10 mouse cellular contexts compared by ENCODE assay signal in genomic region chrX:73467446-73468241, GRCm38 (mm10). TPM values are rescaled to one million over a fixed set of nuclear protein-coding genes. Genes with fewer than 3 reads are reported as not detected.
DNase-seq lines count a peak whose midpoint lies in the region; ATAC-seq lines count a peak whose summit lies in the region.
"Had no signal": no experiment of that assay in that cellular context is flagged by ENCODE, and none has a peak within 500 bp of the region (broad histone marks: within the 10 kb centered on the region; RNA-seq: fewer than 3 reads in every experiment).

No protein-coding gene starts in this region.

- 71% methylated on average over 5 of the region's 5 CpGs for WGBS in midbrain, embryonic 14.5 days
- 66% methylated on average over 5 of the region's 5 CpGs for WGBS in midbrain, embryonic 15.5 days
- 33% methylated on average over 5 of the region's 5 CpGs for WGBS in embryonic facial prominence, embryonic 15.5 days
- 36% methylated on average over 5 of the region's 5 CpGs for WGBS in stomach, embryonic 16.5 days

- H3K9me3 ChIP-seq in midbrain, embryonic 14.5 days (ENCODE audit: control insufficient read depth, low read length), result no peaks in the 10 kb centered on the region
- no peaks in the 10 kb centered on the region for H3K9me3 ChIP-seq in midbrain, embryonic 15.5 days
- no peaks in the 10 kb centered on the region for H3K9me3 ChIP-seq in embryonic facial prominence, embryonic 15.5 days (replicated peaks)
- H3K9me3 ChIP-seq in stomach, embryonic 16.5 days (replicated peaks; ENCODE audit: control insufficient read depth, low read length), result no peaks in the 10 kb centered on the region

- peak; percentile 2 for DNase-seq in midbrain, embryonic 14.5 days
- DNase-seq in heart, postnatal 4 days, result peak; percentile 51
- no peak for DNase-seq in thymus, adult 18-20 months
- DNase-seq: adrenal gland, adult 8-10 months had no signal

- no peak overlapping the region for H3K9ac ChIP-seq in midbrain, embryonic 14.5 days (replicated peaks; ENCODE audit: low read length)
- H3K9ac ChIP-seq in midbrain, embryonic 15.5 days, result no peak overlapping the region
- no peak overlapping the region for H3K9ac ChIP-seq in embryonic facial prominence, embryonic 15.5 days
- H3K9ac ChIP-seq in stomach, embryonic 16.5 days (ENCODE audit: low read length), result no peak overlapping the region

- no peak for ATAC-seq in midbrain, embryonic 14.5 days (ENCODE audit: low FRiP score, low TSS enrichment)
- ATAC-seq in midbrain, embryonic 15.5 days (replicated peaks), result no peak
- ATAC-seq in embryonic facial prominence, embryonic 15.5 days (ENCODE audit: insufficient number of reproducible peaks, low FRiP score, low TSS enrichment, low read depth), result peak; percentile 81
- ATAC-seq in stomach, embryonic 16.5 days (ENCODE audit: insufficient read depth, low FRiP score), result peak; percentile 65; the same call in 1 of the 2 replicates
- no peak for ATAC-seq in megakaryocyte-erythroid progenitor cell, adult 5-6 weeks (replicated peaks; ENCODE audit: low FRiP score, low TSS enrichment, poor library complexity, severe bottlenecking)

- H3K4me1 ChIP-seq in midbrain, embryonic 14.5 days (ENCODE audit: control insufficient read depth, insufficient read depth, low read length), result no peaks in the 10 kb centered on the region
- H3K4me1 ChIP-seq in midbrain, embryonic 15.5 days, result no peaks in the 10 kb centered on the region
- H3K4me1 ChIP-seq in embryonic facial prominence, embryonic 15.5 days, result peaks cover 25% of the 10 kb centered on the region
- no peaks in the 10 kb centered on the region; the same call in 1 of the 2 replicates for H3K4me1 ChIP-seq in stomach, embryonic 16.5 days (ENCODE audit: control insufficient read depth, insufficient read depth, low read length)

- H3K27ac ChIP-seq in midbrain, embryonic 14.5 days (replicated peaks; ENCODE audit: low read depth, low read length), result no peak overlapping the region
- H3K27ac ChIP-seq in midbrain, embryonic 15.5 days, result no peak overlapping the region
- H3K27ac ChIP-seq in embryonic facial prominence, embryonic 15.5 days (replicated peaks), result peak overlapping the region; percentile 92
- H3K27ac ChIP-seq in stomach, embryonic 16.5 days (ENCODE audit: low read length), result peak overlapping the region; percentile 93

- H3K27me3 ChIP-seq in midbrain, embryonic 14.5 days (ENCODE audit: control insufficient read depth, insufficient read depth, low read length), result no peaks in the 10 kb centered on the region
- no peaks in the 10 kb centered on the region for H3K27me3 ChIP-seq in midbrain, embryonic 15.5 days (replicated peaks)
- H3K27me3 ChIP-seq in embryonic facial prominence, embryonic 15.5 days, result no peaks in the 10 kb centered on the region
- H3K27me3 ChIP-seq in stomach, embryonic 16.5 days (ENCODE audit: control insufficient read depth, insufficient read depth, low read length), result 0 out of 2 replicates have a peak, but pooled peaks cover 7% of the 10 kb centered on the region

- H3K4me3 ChIP-seq in midbrain, embryonic 14.5 days (replicated peaks; ENCODE audit: low read depth, low read length), result no peak overlapping the region
- H3K4me3 ChIP-seq in midbrain, embryonic 15.5 days, result no peak overlapping the region
- no peak overlapping the region for H3K4me3 ChIP-seq in embryonic facial prominence, embryonic 15.5 days (replicated peaks)
- H3K4me3 ChIP-seq in stomach, embryonic 16.5 days (replicated peaks; ENCODE audit: low read length), result no peak overlapping the region

- no peaks in the 10 kb centered on the region for H3K36me3 ChIP-seq in midbrain, embryonic 14.5 days (ENCODE audit: control insufficient read depth, insufficient read depth, low read length)
- no peaks in the 10 kb centered on the region for H3K36me3 ChIP-seq in midbrain, embryonic 15.5 days (replicated peaks)
- no peaks in the 10 kb centered on the region for H3K36me3 ChIP-seq in embryonic facial prominence, embryonic 15.5 days
- H3K36me3 ChIP-seq in stomach, embryonic 16.5 days (ENCODE audit: control insufficient read depth, insufficient read depth, low read length), result no peaks in the 10 kb centered on the region

- no peak overlapping the region for H3K4me2 ChIP-seq in midbrain, embryonic 14.5 days (ENCODE audit: low read length)
- H3K4me2 ChIP-seq in midbrain, embryonic 15.5 days, result no peak overlapping the region
- H3K4me2 ChIP-seq in embryonic facial prominence, embryonic 15.5 days (replicated peaks), result no peak overlapping the region
- no peak overlapping the region for H3K4me2 ChIP-seq in stomach, embryonic 16.5 days (ENCODE audit: low read depth, low read length)

RNA-seq across cellular contexts. Expression of gene Haus7, which starts 8.8 kb away (rescaled TPM):
- polyA plus RNA-seq in midbrain, embryonic 14.5 days (2014; fragmentation: Nextera tagmentation; extraction: Ambion mirVana), result 67.1 and 69.1 TPM in 2 replicates
- polyA plus RNA-seq in midbrain, embryonic 15.5 days (2015; fragmentation: Nextera tagmentation; extraction: Ambion mirVana), result 75.5 and 76.1 TPM in 2 replicates
- 56.5 and 58.7 TPM in 2 replicates for polyA plus RNA-seq in embryonic facial prominence, embryonic 15.5 days (2015; fragmentation: Nextera tagmentation; extraction: Ambion mirVana)
- total RNA-seq in heart, postnatal 4 days (2021), result 10 to 100 TPM; 27.4 to 27.7 TPM
- 49.6 and 50.9 TPM in 2 replicates for polyA plus RNA-seq in stomach, embryonic 16.5 days (2015; fragmentation: Nextera tagmentation; extraction: Ambion mirVana)
- 37.5 and 56.0 TPM in 2 replicates for total RNA-seq in megakaryocyte-erythroid progenitor cell, adult 5-6 weeks (2014; fragmentation: Nextera tagmentation)
- 81.1 and 85.6 TPM in 2 replicates for total RNA-seq in megakaryocyte-erythroid progenitor cell, adult 5-6 weeks (2017)

RNA-seq across cellular contexts. Expression of gene Bgn, which starts 15.8 kb away (rescaled TPM):
- polyA plus RNA-seq in midbrain, embryonic 14.5 days (2014; fragmentation: Nextera tagmentation; extraction: Ambion mirVana), result 9.2 and 30.6 TPM in 2 replicates
- 22.9 and 24.3 TPM in 2 replicates for polyA plus RNA-seq in midbrain, embryonic 15.5 days (2015; fragmentation: Nextera tagmentation; extraction: Ambion mirVana)
- polyA plus RNA-seq in embryonic facial prominence, embryonic 15.5 days (2015; fragmentation: Nextera tagmentation; extraction: Ambion mirVana), result 302 and 313 TPM in 2 replicates
- total RNA-seq in heart, postnatal 4 days (2021), result 100 to 1,000 TPM; 286 to 313 TPM
- 87.2 and 114 TPM in 2 replicates for polyA plus RNA-seq in stomach, embryonic 16.5 days (2015; fragmentation: Nextera tagmentation; extraction: Ambion mirVana)
- 5.3 TPM in 1 of 2 replicates, not detected in the other for total RNA-seq in megakaryocyte-erythroid progenitor cell, adult 5-6 weeks (2014; fragmentation: Nextera tagmentation)
- 0.50 and 2.4 TPM in 2 replicates for total RNA-seq in megakaryocyte-erythroid progenitor cell, adult 5-6 weeks (2017)

RNA-seq across cellular contexts. Expression of gene Trex2, which starts 32.5 kb away (rescaled TPM):
- polyA plus RNA-seq in midbrain, embryonic 14.5 days (2014; fragmentation: Nextera tagmentation; extraction: Ambion mirVana), result not detected in 2 replicates
- polyA plus RNA-seq in midbrain, embryonic 15.5 days (2015; fragmentation: Nextera tagmentation; extraction: Ambion mirVana), result not detected in 2 replicates
- polyA plus RNA-seq in embryonic facial prominence, embryonic 15.5 days (2015; fragmentation: Nextera tagmentation; extraction: Ambion mirVana), result 12.3 and 13.0 TPM in 2 replicates
- total RNA-seq in heart, postnatal 4 days (2021), result not detected
- 12.3 and 24.8 TPM in 2 replicates for polyA plus RNA-seq in stomach, embryonic 16.5 days (2015; fragmentation: Nextera tagmentation; extraction: Ambion mirVana)
- total RNA-seq in megakaryocyte-erythroid progenitor cell, adult 5-6 weeks (2014; fragmentation: Nextera tagmentation), result not detected in 2 replicates
- not detected in 2 replicates for total RNA-seq in megakaryocyte-erythroid progenitor cell, adult 5-6 weeks (2017)
- total RNA-seq: gastrocnemius, postnatal 36 days had no signal
- polyA plus RNA-seq: liver, embryonic 16.5 days had no signal

RNA-seq across cellular contexts. Expression of gene Atp2b3, which starts 35.2 kb away (rescaled TPM):
- 4.9 and 5.0 TPM in 2 replicates for polyA plus RNA-seq in midbrain, embryonic 14.5 days (2014; fragmentation: Nextera tagmentation; extraction: Ambion mirVana)
- polyA plus RNA-seq in midbrain, embryonic 15.5 days (2015; fragmentation: Nextera tagmentation; extraction: Ambion mirVana), result 5.9 and 7.0 TPM in 2 replicates
- 0.41 and 0.43 TPM in 2 replicates for polyA plus RNA-seq in embryonic facial prominence, embryonic 15.5 days (2015; fragmentation: Nextera tagmentation; extraction: Ambion mirVana)
- total RNA-seq in heart, postnatal 4 days (2021), result under 1 TPM; 0.12 to 0.32 TPM
- polyA plus RNA-seq in stomach, embryonic 16.5 days (2015; fragmentation: Nextera tagmentation; extraction: Ambion mirVana), result 0.26 and 0.59 TPM in 2 replicates
- not detected in 2 replicates for total RNA-seq in megakaryocyte-erythroid progenitor cell, adult 5-6 weeks (2014; fragmentation: Nextera tagmentation)
- not detected in 2 replicates for total RNA-seq in megakaryocyte-erythroid progenitor cell, adult 5-6 weeks (2017)

RNA-seq across cellular contexts. Expression of gene Zfp92, which starts 56.7 kb away (rescaled TPM):
- 0.65 and 0.87 TPM in 2 replicates for polyA plus RNA-seq in midbrain, embryonic 14.5 days (2014; fragmentation: Nextera tagmentation; extraction: Ambion mirVana)
- polyA plus RNA-seq in midbrain, embryonic 15.5 days (2015; fragmentation: Nextera tagmentation; extraction: Ambion mirVana), result 1.3 and 1.6 TPM in 2 replicates
- 0.33 and 0.34 TPM in 2 replicates for polyA plus RNA-seq in embryonic facial prominence, embryonic 15.5 days (2015; fragmentation: Nextera tagmentation; extraction: Ambion mirVana)
- total RNA-seq in heart, postnatal 4 days (2021), result not detected
- polyA plus RNA-seq in stomach, embryonic 16.5 days (2015; fragmentation: Nextera tagmentation; extraction: Ambion mirVana), result 0.11 and 0.30 TPM in 2 replicates
- total RNA-seq in megakaryocyte-erythroid progenitor cell, adult 5-6 weeks (2014; fragmentation: Nextera tagmentation), result 0.04 TPM in 1 of 2 replicates, not detected in the other
- not detected in 2 replicates for total RNA-seq in megakaryocyte-erythroid progenitor cell, adult 5-6 weeks (2017)
- polyA plus RNA-seq: liver, embryonic 16.5 days had no signal

Comparison
In these comparisons a context has a peak if more than half of its experiments do, and no peak if none do; other contexts are left out.
1. ATAC-seq: peak in embryonic facial prominence, embryonic 15.5 days (single experiment) and stomach, embryonic 16.5 days (single experiment); none in midbrain, embryonic 14.5 days (single experiment), midbrain, embryonic 15.5 days (single experiment) and megakaryocyte-erythroid progenitor cell, adult 5-6 weeks (single experiment).
2. DNase-seq: peak in midbrain, embryonic 14.5 days (single experiment) and heart, postnatal 4 days (single experiment); none in thymus, adult 18-20 months (0 of 2).
3. H3K27ac ChIP-seq: peak in embryonic facial prominence, embryonic 15.5 days (single experiment) and stomach, embryonic 16.5 days (single experiment); none in midbrain, embryonic 14.5 days (single experiment) and midbrain, embryonic 15.5 days (single experiment).
4. RNA of gene Trex2, which starts 32.5 kb away (polyA plus RNA-seq): 12.3 to 13.0 TPM in embryonic facial prominence, embryonic 15.5 days and 12.3 to 24.8 TPM in stomach, embryonic 16.5 days; not detected in midbrain, embryonic 15.5 days and not detected in midbrain, embryonic 14.5 days; every median in the first group is over 10 times any median in the second.